8 mouse cellular contexts compared by ENCODE assay signal in genomic region chrX:85777141-85777540, GRCm38 (mm10). TPM values are rescaled to one million over a fixed set of nuclear protein-coding genes. Genes with fewer than 3 reads are reported as not detected.
DNase-seq lines count a peak whose midpoint lies in the region; ATAC-seq and TF ChIP-seq lines count a peak whose summit lies in the region.

No protein-coding gene starts in this region.

- WGBS in forebrain, embryonic 16.5 days, result 16% methylated on average over 17 of the region's 17 CpGs
- 12% methylated on average over 17 of the region's 17 CpGs for WGBS in lung, embryonic 14.5 days
- WGBS in stomach, embryonic 14.5 days, result 20% methylated on average over 17 of the region's 17 CpGs

- H3K9ac ChIP-seq in forebrain, embryonic 16.5 days (replicated peaks; ENCODE audit: low read depth, low read length), result peak overlapping the region; percentile 71
- H3K9ac ChIP-seq in lung, embryonic 14.5 days, result peak overlapping the region; percentile 58
- H3K9ac ChIP-seq in stomach, embryonic 14.5 days (replicated peaks; ENCODE audit: low read depth, low read length), result peak overlapping the region; percentile 38; the same call in 1 of the 2 replicates

- TF ChIP-seq POLR2A in bone marrow macrophage, adult 2 months (IDR thresholded peaks at IDR 0.05; ENCODE audit: borderline replicate concordance, low read depth, low read length), result no peak

- peak overlapping the region; percentile 95 for H3K27ac ChIP-seq in bone marrow macrophage, adult 2 months (ENCODE audit: insufficient read depth, low read depth, low read length)
- peak overlapping the region; percentile 88 for H3K27ac ChIP-seq in forebrain, embryonic 16.5 days (ENCODE audit: low read length)
- H3K27ac ChIP-seq in lung, embryonic 14.5 days (ENCODE audit: low read depth), result peak overlapping the region; percentile 90
- peak overlapping the region; percentile 77; the same call in 1 of the 2 replicates for H3K27ac ChIP-seq in stomach, embryonic 14.5 days (ENCODE audit: low read length)

- peak overlapping the region; percentile 91 for H3K4me3 ChIP-seq in bone marrow macrophage, adult 2 months (ENCODE audit: insufficient read depth, low read length)
- H3K4me3 ChIP-seq in forebrain, embryonic 16.5 days (replicated peaks; ENCODE audit: low read length), result peak overlapping the region; percentile 60
- H3K4me3 ChIP-seq in lung, embryonic 14.5 days (ENCODE audit: low read depth, low read length), result peak overlapping the region; percentile 46
- peak overlapping the region; percentile 41 for H3K4me3 ChIP-seq in stomach, embryonic 14.5 days (ENCODE audit: low read depth, low read length)

- peaks cover 4% of the 10 kb centered on the region for H3K4me1 ChIP-seq in bone marrow macrophage, adult 2 months (ENCODE audit: control insufficient read depth, insufficient read depth, low read length)
- H3K4me1 ChIP-seq in forebrain, embryonic 16.5 days (replicated peaks; ENCODE audit: control insufficient read depth, insufficient read depth, low read length), result no peaks in the 10 kb centered on the region
- no peaks in the 10 kb centered on the region for H3K4me1 ChIP-seq in lung, embryonic 14.5 days (ENCODE audit: insufficient read depth)
- no peaks in the 10 kb centered on the region for H3K4me1 ChIP-seq in stomach, embryonic 14.5 days (ENCODE audit: control insufficient read depth, insufficient read depth, low read length)

- ATAC-seq in forebrain, embryonic 16.5 days, result peak; percentile 36
- peak; percentile 59 for ATAC-seq in lung, embryonic 14.5 days (ENCODE audit: insufficient read depth)
- peak; percentile 54 for ATAC-seq in stomach, embryonic 14.5 days (ENCODE audit: insufficient number of reproducible peaks, insufficient read depth, low FRiP score, low read depth)

- H3K9me3 ChIP-seq in forebrain, embryonic 16.5 days (ENCODE audit: control insufficient read depth, low read length), result no peaks in the 10 kb centered on the region
- H3K9me3 ChIP-seq in lung, embryonic 14.5 days (ENCODE audit: low read depth, low read length), result no peaks in the 10 kb centered on the region
- no peaks in the 10 kb centered on the region for H3K9me3 ChIP-seq in stomach, embryonic 14.5 days (ENCODE audit: control insufficient read depth, low read depth, low read length)

- H3K4me2 ChIP-seq in forebrain, embryonic 16.5 days (ENCODE audit: low read length), result peak overlapping the region; percentile 47
- H3K4me2 ChIP-seq in lung, embryonic 14.5 days, result peak overlapping the region; percentile 59
- peak overlapping the region; percentile 37 for H3K4me2 ChIP-seq in stomach, embryonic 14.5 days (replicated peaks; ENCODE audit: low read depth, low read length)

- H3K36me3 ChIP-seq in forebrain, embryonic 16.5 days (ENCODE audit: control insufficient read depth, insufficient read depth), result no peaks in the 10 kb centered on the region
- H3K36me3 ChIP-seq in lung, embryonic 14.5 days (ENCODE audit: insufficient read depth), result no peaks in the 10 kb centered on the region
- no peaks in the 10 kb centered on the region for H3K36me3 ChIP-seq in stomach, embryonic 14.5 days (ENCODE audit: control insufficient read depth, insufficient read depth, low read length)

- DNase-seq in right cerebral cortex, postnatal 14 days, result peak; percentile 10
- DNase-seq in right cerebral cortex, postnatal 36 days (ENCODE audit: low spot score in 2 of 2), result no peak
- peak; percentile 67 for DNase-seq in kidney, adult 18-20 months
- peak; percentile 69 for DNase-seq in lung, embryonic 14.5 days
- DNase-seq in cerebellum, adult 9-10 months, result no peak

- H3K27me3 ChIP-seq in forebrain, embryonic 16.5 days (replicated peaks; ENCODE audit: control insufficient read depth, insufficient read depth, low read length), result no peaks in the 10 kb centered on the region
- H3K27me3 ChIP-seq in lung, embryonic 14.5 days (ENCODE audit: insufficient read depth, low read length), result no peaks in the 10 kb centered on the region
- H3K27me3 ChIP-seq in stomach, embryonic 14.5 days (ENCODE audit: control insufficient read depth, insufficient read depth, low read length), result no peaks in the 10 kb centered on the region

- no peak for TF ChIP-seq CTCF in bone marrow macrophage, adult 2 months (IDR thresholded peaks at IDR 0.05; ENCODE audit: low read depth, low read length)
- no peak for TF ChIP-seq CTCF in lung, embryonic 14.5 days (IDR thresholded peaks at IDR 0.05; ENCODE audit: low read depth)

RNA-seq across cellular contexts. Expression of gene Gk, which starts 0.5 kb away (rescaled TPM):
- polyA plus RNA-seq in bone marrow macrophage, adult 2 months (2012; ENCODE audit: insufficient read depth, insufficient read length, missing spikeins), result 9.6 and 11.5 TPM in 2 replicates
- 9.1 and 9.5 TPM in 2 replicates for polyA plus RNA-seq in forebrain, embryonic 16.5 days (2015; fragmentation: Nextera tagmentation; extraction: Ambion mirVana)
- polyA plus RNA-seq in lung, embryonic 14.5 days (2014; fragmentation: Nextera tagmentation; extraction: Ambion mirVana), result 11.8 and 14.3 TPM in 2 replicates
- 11.2 and 11.5 TPM in 2 replicates for polyA plus RNA-seq in stomach, embryonic 14.5 days (2014; fragmentation: Nextera tagmentation; extraction: Ambion mirVana)

Comparison
In these comparisons a context has a peak if more than half of its experiments do, and no peak if none do; other contexts are left out.
1. DNase-seq: peak in right cerebral cortex, postnatal 14 days (single experiment), kidney, adult 18-20 months (single experiment) and lung, embryonic 14.5 days (single experiment); none in right cerebral cortex, postnatal 36 days (0 of 2) and cerebellum, adult 9-10 months (single experiment).
2. H3K4me3 ChIP-seq: peak in every context shown above with its lines; median percentile 91 in bone marrow macrophage, adult 2 months; 60 in forebrain, embryonic 16.5 days; 46 in lung, embryonic 14.5 days; 41 in stomach, embryonic 14.5 days.
3. Peak in every context shown above with its lines, with median percentiles within 50 percentile points of each other: H3K27ac ChIP-seq, ATAC-seq, H3K4me2 ChIP-seq and H3K9ac ChIP-seq.